ENCODE assay signal across 24 mouse cellular contexts in genomic region chr19:17489041-17489865, GRCm38 (mm10).
DNase-seq lines count a peak whose midpoint lies in the region; ATAC-seq and TF ChIP-seq lines count a peak whose summit lies in the region.
"Had no signal": no experiment of that assay in that cellular context is flagged by ENCODE, and none has a peak within 500 bp of the region (broad histone marks: within the 10 kb centered on the region; RNA-seq: fewer than 3 reads in every experiment).

No protein-coding gene starts in this region.

- H3K4me3 ChIP-seq in forebrain, postnatal 0 days (ENCODE audit: low read depth, low read length), result no peak overlapping the region
- H3K4me3 ChIP-seq in forebrain, embryonic 14.5 days (ENCODE audit: low read depth, low read length), result no peak overlapping the region
- no peak overlapping the region for H3K4me3 ChIP-seq in layer of hippocampus, adult 2 months
- H3K4me3 ChIP-seq in ES-E14 (ENCODE audit: insufficient read depth in 1 of 2, low read depth in 1 of 2, low read length in 2 of 2, poor library complexity in 1 of 2, severe bottlenecking in 1 of 2), result no peak overlapping the region
- H3K4me3 ChIP-seq in stomach, embryonic 15.5 days (replicated peaks), result no peak overlapping the region
- H3K4me3 ChIP-seq: embryonic facial prominence, embryonic 13.5 days; erythroblast, embryonic 14.5 days; forebrain, embryonic 15.5 days; heart, adult 2 months; hindbrain, embryonic 12.5 days; midbrain, embryonic 10.5 days; neural tube, embryonic 15.5 days had no signal

- in situ Hi-C loops in ES-E14 (cut with MboI; ENCODE audit: low sequenced_read_pairs in 2 of 2, unreplicated experiment in 2 of 2), result no loop called here

- no peaks in the 10 kb centered on the region for H3K9me3 ChIP-seq in forebrain, postnatal 0 days (ENCODE audit: low read length)
- H3K9me3 ChIP-seq in forebrain, embryonic 14.5 days (replicated peaks; ENCODE audit: control insufficient read depth, low read length), result no peaks in the 10 kb centered on the region
- no peaks in the 10 kb centered on the region for H3K9me3 ChIP-seq in ES-E14 (ENCODE audit: control insufficient read depth, insufficient read depth, low read depth, low read length)
- no peaks in the 10 kb centered on the region for H3K9me3 ChIP-seq in stomach, embryonic 15.5 days
- H3K9me3 ChIP-seq: embryonic facial prominence, embryonic 13.5 days; forebrain, embryonic 15.5 days; hindbrain, embryonic 12.5 days; midbrain, embryonic 10.5 days; neural tube, embryonic 15.5 days had no signal

- H3K36me3 ChIP-seq in forebrain, postnatal 0 days (ENCODE audit: insufficient read depth), result no peaks in the 10 kb centered on the region
- H3K36me3 ChIP-seq in forebrain, embryonic 14.5 days (ENCODE audit: control insufficient read depth, insufficient read depth, low read length), result no peaks in the 10 kb centered on the region
- H3K36me3 ChIP-seq in ES-E14 (ENCODE audit: control insufficient read depth, insufficient read depth, low read length, poor library complexity, severe bottlenecking), result no peaks in the 10 kb centered on the region
- no peaks in the 10 kb centered on the region for H3K36me3 ChIP-seq in stomach, embryonic 15.5 days
- H3K36me3 ChIP-seq: embryonic facial prominence, embryonic 13.5 days; forebrain, embryonic 15.5 days; hindbrain, embryonic 12.5 days; midbrain, embryonic 10.5 days; neural tube, embryonic 15.5 days had no signal

- ATAC-seq in forebrain, postnatal 0 days, result no peak
- ATAC-seq in forebrain, embryonic 14.5 days, result no peak
- no peak for ATAC-seq in stomach, embryonic 15.5 days (ENCODE audit: insufficient read depth, low FRiP score, low read depth)
- ATAC-seq: forebrain, embryonic 15.5 days; Patski had no signal

- H3K4me2 ChIP-seq in forebrain, postnatal 0 days (ENCODE audit: low read depth), result no peak overlapping the region
- no peak overlapping the region for H3K4me2 ChIP-seq in forebrain, embryonic 14.5 days (ENCODE audit: low read length)
- 0 out of 2 replicates have a peak overlapping the region, but pooled peaks have one; percentile 19 for H3K4me2 ChIP-seq in stomach, embryonic 15.5 days
- H3K4me2 ChIP-seq: embryonic facial prominence, embryonic 13.5 days; forebrain, embryonic 15.5 days; hindbrain, embryonic 12.5 days; neural tube, embryonic 15.5 days had no signal

- no peak overlapping the region for H3K9ac ChIP-seq in forebrain, postnatal 0 days
- no peak overlapping the region for H3K9ac ChIP-seq in forebrain, embryonic 14.5 days (ENCODE audit: low read length)
- no peak overlapping the region for H3K9ac ChIP-seq in ES-E14 (ENCODE audit: insufficient read depth, low read depth, low read length, poor library complexity, severe bottlenecking)
- H3K9ac ChIP-seq in stomach, embryonic 15.5 days, result no peak overlapping the region
- H3K9ac ChIP-seq: embryonic facial prominence, embryonic 13.5 days; forebrain, embryonic 15.5 days; hindbrain, embryonic 12.5 days; neural tube, embryonic 15.5 days had no signal

- peaks cover 4% of the 10 kb centered on the region; the same call in 1 of the 2 replicates for H3K4me1 ChIP-seq in forebrain, postnatal 0 days (ENCODE audit: insufficient read depth)
- peaks cover 22% of the 10 kb centered on the region for H3K4me1 ChIP-seq in forebrain, embryonic 14.5 days (ENCODE audit: control insufficient read depth, insufficient read depth, low read length)
- no peaks in the 10 kb centered on the region for H3K4me1 ChIP-seq in ES-E14 (ENCODE audit: control insufficient read depth in 2 of 2, insufficient read depth in 2 of 2, low read length in 2 of 2, poor library complexity in 1 of 2)
- H3K4me1 ChIP-seq in stomach, embryonic 15.5 days, result no peaks in the 10 kb centered on the region

- WGBS in forebrain, postnatal 0 days, result 71% methylated on average over 17 of the region's 17 CpGs
- WGBS in forebrain, embryonic 14.5 days, result 80% methylated on average over 17 of the region's 17 CpGs
- 50% methylated on average over 17 of the region's 17 CpGs for WGBS in stomach, embryonic 15.5 days

- DNase-seq in forebrain, postnatal 0 days, result peak; percentile 5
- no peak for DNase-seq in forebrain, embryonic 14.5 days (ENCODE audit: low spot score)
- DNase-seq in layer of hippocampus, adult 2 months (ENCODE audit: low spot score in 2 of 2), result no peak
- DNase-seq in layer of hippocampus, adult 8-10 months (ENCODE audit: low spot score in 2 of 2), result no peak
- DNase-seq in ES-E14 (ENCODE audit: low read depth, low spot score), result no peak
- DNase-seq in gastrocnemius, postnatal 4 days (ENCODE audit: low spot score in 2 of 2), result no peak
- no peak for DNase-seq in cerebellum, postnatal 4 days (ENCODE audit: low spot score in 2 of 2)
- DNase-seq: adrenal gland, adult 2 months; cerebellum, adult 11-12 months; cerebellum, postnatal 14 days; gastrocnemius, postnatal 14 days; heart, adult 2 months; kidney, postnatal 10 days; layer of hippocampus, postnatal 36 days; right cerebral cortex, adult 18-20 months; right cerebral cortex, postnatal 4 days had no signal

- H3K27me3 ChIP-seq in forebrain, postnatal 0 days (ENCODE audit: insufficient read depth, low read length), result no peaks in the 10 kb centered on the region
- no peaks in the 10 kb centered on the region for H3K27me3 ChIP-seq in forebrain, embryonic 14.5 days (replicated peaks; ENCODE audit: control insufficient read depth, insufficient read depth, low read length)
- H3K27me3 ChIP-seq in stomach, embryonic 15.5 days (replicated peaks), result no peaks in the 10 kb centered on the region
- H3K27me3 ChIP-seq: embryonic facial prominence, embryonic 13.5 days; forebrain, embryonic 15.5 days; hindbrain, embryonic 12.5 days; neural tube, embryonic 15.5 days had no signal

- TF ChIP-seq CTCF in forebrain, postnatal 0 days (IDR thresholded peaks at IDR 0.05; ENCODE audit: low read depth), result no peak
- TF ChIP-seq CTCF in layer of hippocampus, adult 2 months (conservative IDR thresholded peaks at IDR 0.05), result no peak

- no peak overlapping the region for H3K27ac ChIP-seq in forebrain, postnatal 0 days (ENCODE audit: low read depth, low read length)
- no peak overlapping the region for H3K27ac ChIP-seq in forebrain, embryonic 14.5 days (ENCODE audit: low read depth, low read length)
- peak overlapping the region; percentile 41; the same call in 1 of the 2 replicates for H3K27ac ChIP-seq in layer of hippocampus, adult 2 months
- no peak overlapping the region for H3K27ac ChIP-seq in ES-E14 (ENCODE audit: insufficient read depth, low read depth, low read length, poor library complexity, severe bottlenecking)
- H3K27ac ChIP-seq in stomach, embryonic 15.5 days, result no peak overlapping the region
- H3K27ac ChIP-seq: embryonic facial prominence, embryonic 13.5 days; forebrain, embryonic 15.5 days; heart, adult 2 months; hindbrain, embryonic 12.5 days; midbrain, embryonic 10.5 days; neural tube, embryonic 15.5 days had no signal

TF ChIP-seq in ES-E14, 5 proteins besides CTCF, POLR2A, EP300 and RAD21:
- TF ChIP-seq HCFC1 (IDR thresholded peaks at IDR 0.05; ENCODE audit: borderline replicate concordance, insufficient read depth, low read length) (no peak), ZC3H11A (IDR thresholded peaks at IDR 0.05; ENCODE audit: borderline replicate concordance, low read depth, low read length) (no peak), MAFK (IDR thresholded peaks at IDR 0.05; ENCODE audit: insufficient read depth, low read depth, low read length) (peak; percentile 98), CHD2 (IDR thresholded peaks at IDR 0.05; ENCODE audit: low read depth, low read length) (no peak), ZNF384 (IDR thresholded peaks at IDR 0.05; ENCODE audit: low read depth, low read length) (no peak)
